Mouse (Mus musculus) forebrain, embryonic 15.5 days (tissue): ENCODE measurements around the gene Kcnh4. TPM values are rescaled to one million over a fixed set of nuclear protein-coding genes. Genes with fewer than 3 reads are reported as not detected.

Experiments
- ATAC-seq: fragments of 200-750 bp; cut with Nextera tagmentation; replicated peaks from 2 replicates; pipeline ENCODE4 v1.8.0; 2017; ENCODE audit warnings: mild to moderate bottlenecking, moderate TSS enrichment, moderate library complexity
- H3K27ac ChIP-seq: fragments of 300-500 bp; sonication (generic); replicated peaks from 2 replicates; pipeline ENCODE4 v1.5.1; 2015; ENCODE audit warnings: mild to moderate bottlenecking, inconsistent platforms
- H3K27me3 ChIP-seq: fragments of 300-500 bp; sonication (generic); 2 replicates; pipeline ENCODE4 v1.6.1; 2015; ENCODE audit warnings: inconsistent platforms
- H3K36me3 ChIP-seq: fragments of 300-500 bp; sonication (generic); 2 replicates; pipeline ENCODE4 v1.6.1; 2015; ENCODE audit warnings: mild to moderate bottlenecking, inconsistent platforms
- H3K4me1 ChIP-seq: fragments of 300-500 bp; sonication (generic); 2 replicates; pipeline ENCODE4 v1.6.1; 2015; ENCODE audit warnings: inconsistent platforms
- H3K4me2 ChIP-seq: fragments of 300-500 bp; sonication (generic); replicated peaks from 2 replicates; pipeline ENCODE4 v1.6.1; 2015; ENCODE audit warnings: mild to moderate bottlenecking, inconsistent platforms
- H3K4me3 ChIP-seq: fragments of 300-500 bp; sonication (generic); 2 replicates; pipeline ENCODE4 v1.5.1; 2015; ENCODE audit warnings: mild to moderate bottlenecking, inconsistent platforms
- H3K9ac ChIP-seq: fragments of 300-500 bp; sonication (generic); replicated peaks from 2 replicates; pipeline ENCODE4 v1.6.1; 2015; ENCODE audit warnings: mild to moderate bottlenecking, inconsistent platforms
- H3K9me3 ChIP-seq: fragments of 300-500 bp; sonication (generic); 2 replicates; pipeline ENCODE4 v1.6.1; 2016; ENCODE audit warnings: inconsistent platforms
- WGBS: fragments of 180-500 bp; shearing (Covaris S2); methylation state at CpG from one replicate; pipeline ENCODE4 v1.1.7; 2015; ENCODE audit warnings: mixed read lengths; 5-methylcytosine and 5-hydroxymethylcytosine counted together
- polyA plus RNA-seq: library from polyadenylated mRNA; unstranded; fragments of >200 nt; fragmentation: Nextera tagmentation; extraction: Ambion mirVana; gene quantifications from 2 replicates; pipeline ENCODE4 v1.2.1, GENCODE M21; 2015

Kcnh4 gene
- polyA plus RNA-seq, 1 experiment from 2014 or later: 4.6 TPM

- no peaks in the 10 kb centered on the region for H3K27me3 ChIP-seq
- no peak overlapping the region for H3K9ac ChIP-seq
- no peaks in the 10 kb centered on the region for H3K9me3 ChIP-seq
- no peak overlapping the region for H3K4me2 ChIP-seq
- ATAC-seq: no peak
- H3K36me3 ChIP-seq: peaks cover 6% of the 10 kb centered on the region; the same call in 1 of the 2 replicates
- H3K4me1 ChIP-seq: no peaks in the 10 kb centered on the region
- no peak overlapping the region for H3K27ac ChIP-seq
- H3K4me3 ChIP-seq: no peak overlapping the region
- 72% methylated on average over 5 of the region's 5 CpGs for WGBS
These were observed 34.7 kb downstream of the Kcnh4 start for GRCm38 (mm10) chr11:100724919-100725512.

DNA sequence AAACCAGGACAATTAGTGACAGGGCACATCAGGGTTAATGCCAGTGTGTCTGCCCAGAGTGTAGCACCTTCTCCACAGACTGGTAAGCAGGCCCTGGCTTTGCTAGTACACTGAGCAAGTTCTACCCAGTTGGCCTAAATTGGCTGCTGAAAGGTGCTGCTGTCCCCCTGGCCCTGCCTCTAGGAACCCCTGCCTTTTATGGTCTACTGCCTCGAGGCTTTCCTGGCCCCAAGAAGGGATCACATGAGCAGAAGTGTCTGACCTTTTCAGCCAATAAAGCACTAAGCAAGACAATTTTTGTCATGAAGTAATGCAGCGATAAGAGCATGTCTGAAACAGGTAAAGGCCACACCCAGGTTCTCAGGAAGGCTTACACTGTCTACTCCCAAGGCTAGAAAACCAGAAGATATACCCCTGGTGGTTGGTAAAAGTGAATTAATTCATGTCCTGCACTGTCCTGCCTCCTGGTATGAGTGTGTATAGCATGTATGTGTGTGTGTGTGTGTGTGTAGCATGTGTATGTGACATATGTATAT is 37.2 kb downstream of the Kcnh4 start:
- Histone ChIP-seq H3K27me3 (no peaks in the 10 kb centered on the region), H3K27ac (no peak overlapping the region)
- 65% methylated on average over 2 of the region's 2 CpGs for WGBS

GRCm38 (mm10) chr11:100721776-100722492 is 37.8 kb downstream of the Kcnh4 start:
- H3K4me1 ChIP-seq: no peaks in the 10 kb centered on the region
- ATAC-seq: no peak
- no peak overlapping the region for H3K4me3 ChIP-seq
- no peaks in the 10 kb centered on the region for H3K9me3 ChIP-seq
- peaks cover 20% of the 10 kb centered on the region for H3K36me3 ChIP-seq
- H3K27me3 ChIP-seq: no peaks in the 10 kb centered on the region
- no peak overlapping the region for H3K9ac ChIP-seq
- H3K4me2 ChIP-seq: no peak overlapping the region
- H3K27ac ChIP-seq: no peak overlapping the region
- 67% methylated on average over 8 of the region's 8 CpGs for WGBS

More for the DNA sequence above, 37.2 kb downstream of the Kcnh4 start:
- no peak for ATAC-seq
- no peak overlapping the region for H3K9ac ChIP-seq
- H3K4me3 ChIP-seq: no peak overlapping the region
- H3K9me3 ChIP-seq: no peaks in the 10 kb centered on the region
- no peaks in the 10 kb centered on the region for H3K4me1 ChIP-seq
- no peak overlapping the region for H3K4me2 ChIP-seq
- H3K36me3 ChIP-seq: peaks cover 14% of the 10 kb centered on the region

DNA sequence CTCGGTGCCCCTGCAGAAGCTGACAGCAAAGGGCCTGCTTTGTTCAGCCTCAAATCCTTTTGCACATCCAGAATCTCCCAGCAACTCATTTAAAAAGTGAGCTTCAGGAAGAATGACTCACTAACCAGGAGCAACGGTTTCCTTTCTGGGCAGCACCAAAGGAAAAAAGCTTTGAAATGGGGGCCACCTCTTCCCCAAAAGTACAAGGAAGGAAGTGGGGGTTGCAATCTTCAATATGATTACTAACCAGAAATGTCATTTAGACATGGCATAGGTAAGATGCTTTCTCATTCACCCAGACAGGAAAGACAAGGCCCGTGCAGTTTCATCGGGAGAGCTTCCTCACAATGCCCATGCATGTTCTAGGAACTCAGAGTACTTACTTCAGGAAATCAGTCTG is 38.5 kb downstream of the Kcnh4 start:
- no peaks in the 10 kb centered on the region for H3K9me3 ChIP-seq
- ATAC-seq: no peak
- H3K4me1 ChIP-seq: no peaks in the 10 kb centered on the region
- H3K4me3 ChIP-seq: no peak overlapping the region
- no peaks in the 10 kb centered on the region for H3K27me3 ChIP-seq
- WGBS: 43% methylated on average over 4 of the region's 4 CpGs
- H3K4me2 ChIP-seq: no peak overlapping the region
- H3K27ac ChIP-seq: no peak overlapping the region
- no peak overlapping the region for H3K9ac ChIP-seq
- H3K36me3 ChIP-seq: peaks cover 26% of the 10 kb centered on the region

GRCm38 (mm10) chr11:100720345-100720744 is 39.4 kb downstream of the Kcnh4 start:
- H3K4me2 ChIP-seq: no peak overlapping the region
- ATAC-seq: no peak

DNA sequence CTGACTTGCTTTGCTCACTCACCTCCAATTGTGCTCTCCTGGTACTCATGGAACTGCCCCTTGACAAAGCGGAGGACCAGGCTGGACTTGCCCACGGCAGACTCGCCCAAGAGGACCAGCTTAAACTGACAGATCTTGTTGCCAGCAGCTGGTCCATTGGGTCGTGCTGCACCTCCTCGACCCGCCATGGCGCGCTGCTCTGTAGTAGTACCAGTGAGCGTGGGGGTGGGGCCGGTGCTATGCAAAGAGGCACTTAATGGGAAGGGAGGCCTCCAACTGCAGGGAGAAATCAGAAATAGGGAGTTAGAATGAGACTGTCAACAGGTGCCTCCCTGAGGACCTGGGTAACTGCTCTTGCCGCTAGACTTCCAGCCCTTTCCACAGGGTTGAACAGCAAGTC is 39.8 kb downstream of the Kcnh4 start:
- Histone ChIP-seq H3K4me3 (no peak overlapping the region), H3K9ac (no peak overlapping the region), H3K4me1 (no peaks in the 10 kb centered on the region), H3K36me3 (peaks cover 39% of the 10 kb centered on the region), H3K9me3 (no peaks in the 10 kb centered on the region), H3K4me2 (no peak overlapping the region), H3K27me3 (no peaks in the 10 kb centered on the region), H3K27ac (no peak overlapping the region)
- 81% methylated on average over 11 of the region's 11 CpGs for WGBS
- ATAC-seq: no peak

More at GRCm38 (mm10) chr11:100720345-100720744, 39.4 kb downstream of the Kcnh4 start:
- Histone ChIP-seq H3K36me3 (peaks cover 35% of the 10 kb centered on the region), H3K9me3 (no peaks in the 10 kb centered on the region), H3K27ac (no peak overlapping the region), H3K4me1 (no peaks in the 10 kb centered on the region), H3K27me3 (no peaks in the 10 kb centered on the region), H3K4me3 (no peak overlapping the region), H3K9ac (no peak overlapping the region)
- 75% methylated on average over 5 of the region's 5 CpGs for WGBS

DNA sequence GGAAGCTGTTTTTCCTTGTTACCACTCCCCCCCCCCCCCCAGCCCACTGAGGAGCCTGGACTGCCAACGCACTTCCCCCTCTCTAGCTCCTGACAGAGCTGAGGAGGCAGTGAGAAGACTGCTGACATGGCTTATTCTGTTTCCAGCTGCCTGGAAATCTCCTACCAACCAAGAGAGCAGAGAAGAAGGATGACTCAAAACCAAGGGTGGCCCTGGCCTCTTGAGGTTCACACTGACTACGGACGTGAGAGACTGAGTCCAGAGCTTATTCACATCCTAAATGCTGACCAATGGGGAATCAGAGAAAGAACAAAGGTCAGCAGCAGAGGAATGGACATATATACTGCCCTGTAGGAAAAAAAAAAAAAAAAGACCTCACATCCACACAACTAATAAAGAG is 40.4 kb downstream of the Kcnh4 start:
- H3K27me3 ChIP-seq: no peaks in the 10 kb centered on the region
- H3K9me3 ChIP-seq: no peaks in the 10 kb centered on the region
- H3K9ac ChIP-seq: no peak overlapping the region
- H3K4me2 ChIP-seq: no peak overlapping the region
- ATAC-seq: no peak
- WGBS: 81% methylated on average over 3 of the region's 3 CpGs
- 0 out of 2 replicates have a peak, but pooled peaks cover 1% of the 10 kb centered on the region for H3K4me1 ChIP-seq
- no peak overlapping the region for H3K4me3 ChIP-seq
- H3K36me3 ChIP-seq: peaks cover 39% of the 10 kb centered on the region
- no peak overlapping the region for H3K27ac ChIP-seq

DNA sequence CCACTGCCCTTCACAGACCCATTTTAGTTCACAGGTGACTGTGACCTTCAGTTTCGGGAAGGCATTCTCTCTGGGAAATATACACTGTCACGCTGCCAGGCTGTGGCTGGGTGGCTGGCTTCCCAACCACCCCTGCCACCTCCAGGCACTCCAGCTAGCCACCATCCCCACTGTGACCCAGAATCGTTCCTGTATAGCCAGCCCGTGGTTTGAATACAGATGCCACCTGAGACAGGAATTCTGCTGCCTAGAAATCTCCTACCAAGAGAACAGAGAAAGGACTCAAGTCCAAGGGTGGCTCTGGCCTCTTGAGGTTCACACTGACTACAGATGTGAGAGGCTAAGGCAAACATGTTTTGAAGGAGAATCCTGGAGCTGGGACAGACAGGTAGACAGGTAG is 40.9 kb downstream of the Kcnh4 start:
- Histone ChIP-seq H3K36me3 (peaks cover 39% of the 10 kb centered on the region), H3K4me1 (peaks cover 6% of the 10 kb centered on the region), H3K9ac (no peak overlapping the region), H3K9me3 (no peaks in the 10 kb centered on the region), H3K27ac (no peak overlapping the region), H3K4me3 (no peak overlapping the region), H3K27me3 (no peaks in the 10 kb centered on the region), H3K4me2 (no peak overlapping the region)
- 94% methylated on average over 4 of the region's 4 CpGs for WGBS
- ATAC-seq: no peak

GRCm38 (mm10) chr11:100718462-100718861 is 41.3 kb downstream of the Kcnh4 start:
- no peaks in the 10 kb centered on the region for H3K9me3 ChIP-seq
- H3K4me2 ChIP-seq: no peak overlapping the region
- H3K27me3 ChIP-seq: no peaks in the 10 kb centered on the region
- H3K36me3 ChIP-seq: peaks cover 39% of the 10 kb centered on the region
- WGBS: 90% methylated on average over 7 of the region's 7 CpGs
- no peak overlapping the region for H3K9ac ChIP-seq
- peaks cover 10% of the 10 kb centered on the region for H3K4me1 ChIP-seq
- no peak for ATAC-seq
- no peak overlapping the region for H3K27ac ChIP-seq
- no peak overlapping the region for H3K4me3 ChIP-seq

- 85% methylated on average over 3 of the region's 3 CpGs for WGBS
- no peaks in the 10 kb centered on the region for H3K9me3 ChIP-seq
- no peak overlapping the region for H3K27ac ChIP-seq
- no peak for ATAC-seq
- H3K4me3 ChIP-seq: no peak overlapping the region
- H3K4me2 ChIP-seq: no peak overlapping the region
- H3K9ac ChIP-seq: no peak overlapping the region
- no peaks in the 10 kb centered on the region for H3K27me3 ChIP-seq
- H3K36me3 ChIP-seq: peaks cover 39% of the 10 kb centered on the region
- H3K4me1 ChIP-seq: peaks cover 16% of the 10 kb centered on the region
These were observed 43.1 kb downstream of the Kcnh4 start for GRCm38 (mm10) chr11:100716649-100717048.

GRCm38 (mm10) chr11:100714948-100715347 is 44.8 kb downstream of the Kcnh4 start:
- H3K36me3 ChIP-seq: peaks cover 39% of the 10 kb centered on the region
- 75% methylated on average over 6 of the region's 6 CpGs for WGBS

GRCm38 (mm10) chr11:100714534-100714915 is 45.2 kb downstream of the Kcnh4 start:
- H3K36me3 ChIP-seq: peaks cover 41% of the 10 kb centered on the region
- H3K4me3 ChIP-seq: no peak overlapping the region
- peak overlapping the region; percentile 10; the same call in 1 of the 2 replicates for H3K9ac ChIP-seq
- H3K27me3 ChIP-seq: no peaks in the 10 kb centered on the region
- ATAC-seq: no peak
- 42% methylated on average over 6 of the region's 6 CpGs for WGBS
- peaks cover 25% of the 10 kb centered on the region for H3K4me1 ChIP-seq
- no peaks in the 10 kb centered on the region for H3K9me3 ChIP-seq
- H3K27ac ChIP-seq: no peak overlapping the region
- no peak overlapping the region for H3K4me2 ChIP-seq

More at GRCm38 (mm10) chr11:100714948-100715347, 44.8 kb downstream of the Kcnh4 start:
- Histone ChIP-seq H3K9ac (no peak overlapping the region), H3K9me3 (no peaks in the 10 kb centered on the region), H3K4me1 (peaks cover 25% of the 10 kb centered on the region), H3K27me3 (no peaks in the 10 kb centered on the region), H3K4me3 (no peak overlapping the region), H3K27ac (no peak overlapping the region), H3K4me2 (no peak overlapping the region)
- no peak for ATAC-seq
